Mouse (Mus musculus) granulocyte monocyte progenitor cell, adult 5-6 weeks (primary cell): Measurements from ENCODE around the gene Fam168b. TPM values are rescaled to one million over a fixed set of nuclear protein-coding genes. Genes with fewer than 3 reads are reported as not detected.

Experiments
- total RNA-seq, 2 experiments: library from RNA; stranded (forward) in 1 of 2; stranded (reverse) in 1 of 2; fragments of 200-712, 200-1000 nt in 1 of 2; fragments of >200 nt in 1 of 2; fragmentation: Nextera tagmentation in 1 of 2; gene quantifications; 2 replicates each; pipeline ENCODE4 v1.2.3; 2014 to 2017

Fam168b gene
- total RNA-seq, 2 experiments from 2014 or later = 55.5 to 59.6 TPM

Other genes starting within 250 kb of the Fam168b start
- gene Plekhb2, start 6.9 kb upstream of the Fam168b start, total RNA-seq (2014; fragmentation: Nextera tagmentation) = 26.0 and 29.6 TPM in 2 replicates
- 16.4 and 19.3 TPM in 2 replicates for gene Plekhb2, start 6.9 kb upstream of the Fam168b start, total RNA-seq (2017)